Mouse (Mus musculus) midbrain, embryonic 11.5 days (tissue): ENCODE data around the gene Pqlc2. TPM values are rescaled to one million over a fixed set of nuclear protein-coding genes. Genes with fewer than 3 reads are reported as not detected.

Experiments
- ATAC-seq: fragments of 200-750 bp; cut with Nextera tagmentation; 2 replicates; pipeline ENCODE4 v1.8.0; 2017; ENCODE audit warnings: moderate TSS enrichment, moderate library complexity; ENCODE audit not compliant: low FRiP score
- DNase-seq: peaks from one replicate; pipeline ENCODE4 v3.0.0; 2015; ENCODE audit warnings: low spot score; ENCODE audit errors: missing footprints
- H3K27ac ChIP-seq: fragments of 300-500 bp; sonication (generic); 2 replicates; pipeline ENCODE4 v1.5.1; 2014; ENCODE audit warnings: low read depth, low read length
- H3K27me3 ChIP-seq: fragments of 300-500 bp; sonication (generic); 2 replicates; pipeline ENCODE4 v1.6.1; 2014; ENCODE audit warnings: mild to moderate bottlenecking, low read length, moderate library complexity, mixed read lengths; ENCODE audit not compliant: control insufficient read depth, insufficient read depth
- H3K36me3 ChIP-seq: fragments of 300-500 bp; sonication (generic); 2 replicates; pipeline ENCODE4 v1.6.1; 2014; ENCODE audit warnings: mild to moderate bottlenecking, low read length, moderate library complexity, mixed read lengths; ENCODE audit not compliant: control insufficient read depth, insufficient read depth
- H3K4me1 ChIP-seq: fragments of 300-500 bp; sonication (generic); 2 replicates; pipeline ENCODE4 v1.6.1; 2014; ENCODE audit warnings: low read length; ENCODE audit not compliant: control insufficient read depth, insufficient read depth
- H3K4me2 ChIP-seq: fragments of 300-500 bp; sonication (generic); 2 replicates; pipeline ENCODE4 v1.6.1; 2014; ENCODE audit warnings: mild to moderate bottlenecking, moderate library complexity
- H3K4me3 ChIP-seq: fragments of 300-500 bp; sonication (generic); 2 replicates; pipeline ENCODE4 v1.5.1; 2014; ENCODE audit warnings: low read depth, low read length
- H3K9ac ChIP-seq: fragments of 300-500 bp; sonication (generic); 2 replicates; pipeline ENCODE4 v1.6.1; 2014; ENCODE audit warnings: low read length
- H3K9me3 ChIP-seq: fragments of 300-500 bp; sonication (generic); 2 replicates; pipeline ENCODE4 v1.6.1; 2016; ENCODE audit warnings: low read length; ENCODE audit not compliant: control insufficient read depth
- WGBS: fragments of 180-500 bp; shearing (Covaris S2); extraction: QIAGEN DNeasy Blood & Tissue Kit; methylation state at CpG from one replicate; pipeline ENCODE4 v1.1.7; 2014; 5-methylcytosine and 5-hydroxymethylcytosine counted together
- polyA plus RNA-seq: library from polyadenylated mRNA; unstranded; fragments of >200 nt; fragmentation: Nextera tagmentation; extraction: Ambion mirVana; gene quantifications from 2 replicates; pipeline ENCODE4 v1.2.1, GENCODE M21; 2014

Gene Pqlc2
- polyA plus RNA-seq, result 12.7 and 12.9 TPM in 2 replicates

- under 1% methylated on average over 61 of the region's 63 CpGs for WGBS
- Histone ChIP-seq H3K36me3 (peaks cover 4% of the 10 kb centered on the region), H3K9me3 (no peaks in the 10 kb centered on the region), H3K27me3 (no peaks in the 10 kb centered on the region; the same call in 1 of the 2 replicates), H3K4me2 (peak within 1 kb of the TSS; percentile 86), H3K9ac (peak within 1 kb of the TSS; percentile 88), H3K4me1 (peaks cover 13% of the 10 kb centered on the region), H3K27ac (peak within 1 kb of the TSS; percentile 25; the same call in 1 of the 2 replicates), H3K4me3 (peak within 1 kb of the TSS; percentile 69)
- DNase-seq, result peak; percentile 100
- peak; percentile 92 for ATAC-seq
Observed at GRCm38 (mm10) chr4:139310171-139310898, at the start of gene Pqlc2, which contains the start of gene Akr7a5. Pqlc2 (minus strand) TSS chr4:139310708. Akr7a5 (plus strand) TSS chr4:139310744.

GRCm38 (mm10) chr4:139357211-139357610 is 46.7 kb upstream of the Pqlc2 start:
- no peak overlapping the region for H3K27ac ChIP-seq
- no peak overlapping the region for H3K9ac ChIP-seq
- H3K4me3 ChIP-seq, result no peak overlapping the region
- no peaks in the 10 kb centered on the region for H3K27me3 ChIP-seq
- DNase-seq (no peak), ATAC-seq (no peak)
- H3K4me2 ChIP-seq, result no peak overlapping the region
- WGBS, result 88% methylated on average over 3 of the region's 3 CpGs
- peaks cover 5% of the 10 kb centered on the region; the same call in 1 of the 2 replicates for H3K4me1 ChIP-seq
- no peaks in the 10 kb centered on the region for H3K9me3 ChIP-seq
- H3K36me3 ChIP-seq, result peaks cover 20% of the 10 kb centered on the region

- ATAC-seq (peak; percentile 22; the same call in 1 of the 2 replicates), DNase-seq (peak; percentile 89)
- peaks cover 16% of the 10 kb centered on the region for H3K36me3 ChIP-seq
- no peaks in the 10 kb centered on the region for H3K9me3 ChIP-seq
- peak overlapping the region; percentile 96; the same call in 1 of the 2 replicates for H3K27ac ChIP-seq
- peaks cover 17% of the 10 kb centered on the region for H3K4me1 ChIP-seq
- H3K4me3 ChIP-seq, result peak overlapping the region; percentile 82
- H3K4me2 ChIP-seq, result peak overlapping the region; percentile 99
- H3K27me3 ChIP-seq, result no peaks in the 10 kb centered on the region
- H3K9ac ChIP-seq, result peak overlapping the region; percentile 96
- WGBS, result 0% methylated on average over 7 of the region's 7 CpGs
Observed at GRCm38 (mm10) chr4:139352832-139353231, 42.3 kb upstream of the Pqlc2 start.

- peak; percentile 95 for ATAC-seq
- peak within 1 kb of the TSS; percentile 96 for H3K27ac ChIP-seq
- peaks cover 16% of the 10 kb centered on the region for H3K36me3 ChIP-seq
- peak; percentile 98 for DNase-seq
- peak within 1 kb of the TSS; percentile 99 for H3K4me2 ChIP-seq
- H3K9ac ChIP-seq, result peak within 1 kb of the TSS; percentile 96
- under 1% methylated on average over 64 of the region's 64 CpGs for WGBS
- no peaks in the 10 kb centered on the region for H3K9me3 ChIP-seq
- H3K4me3 ChIP-seq, result peak within 1 kb of the TSS; percentile 82
- no peaks in the 10 kb centered on the region for H3K27me3 ChIP-seq
- peaks cover 17% of the 10 kb centered on the region for H3K4me1 ChIP-seq
Observed at GRCm38 (mm10) chr4:139351931-139352711, 41.6 kb upstream of the Pqlc2 start, which contains the start of the genes Mrto4, Emc1 and Ubr4. Mrto4 (minus strand) TSS chr4:139352576. Emc1 (plus strand) TSS chr4:139352587. Ubr4 (plus strand) TSS chr4:139352609.

DNA sequence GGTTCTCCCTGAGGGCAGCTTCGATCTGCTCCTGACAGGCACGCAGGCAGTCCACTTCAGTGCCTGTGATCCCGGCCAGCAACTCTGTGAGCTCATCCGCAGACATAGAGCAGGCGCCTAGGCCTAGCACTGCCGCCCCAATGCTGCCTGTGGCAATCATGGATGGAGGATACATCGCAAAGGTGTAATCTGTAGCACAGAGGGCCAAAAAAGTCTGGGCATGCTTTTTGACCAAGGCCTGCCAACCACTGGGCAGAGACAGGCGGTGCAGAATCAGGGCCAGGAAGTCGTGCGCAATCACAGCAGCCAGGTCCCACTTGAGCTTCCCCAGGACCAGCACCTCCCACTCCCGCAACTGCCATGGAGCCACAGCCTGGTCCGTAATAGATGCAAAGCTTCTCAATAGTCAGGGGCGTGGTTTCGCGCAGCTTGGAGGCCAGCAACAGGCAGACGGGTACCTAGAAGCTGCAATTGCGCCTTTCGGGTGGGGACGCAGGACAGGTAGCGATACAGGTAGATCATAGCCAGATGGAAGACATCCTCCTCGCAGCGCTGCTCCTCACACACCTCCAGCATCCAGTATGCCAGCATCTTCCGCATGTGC is 35.0 kb upstream of the Pqlc2 start:
- no peaks in the 10 kb centered on the region for H3K27me3 ChIP-seq
- no peak overlapping the region for H3K9ac ChIP-seq
- no peak for DNase-seq
- H3K4me3 ChIP-seq, result no peak overlapping the region
- no peaks in the 10 kb centered on the region for H3K4me1 ChIP-seq
- no peak overlapping the region for H3K27ac ChIP-seq
- peaks cover 20% of the 10 kb centered on the region for H3K36me3 ChIP-seq
- H3K4me2 ChIP-seq, result no peak overlapping the region
- H3K9me3 ChIP-seq, result no peaks in the 10 kb centered on the region
- WGBS, result 67% methylated on average over 23 of the region's 23 CpGs
- ATAC-seq, result no peak

DNA sequence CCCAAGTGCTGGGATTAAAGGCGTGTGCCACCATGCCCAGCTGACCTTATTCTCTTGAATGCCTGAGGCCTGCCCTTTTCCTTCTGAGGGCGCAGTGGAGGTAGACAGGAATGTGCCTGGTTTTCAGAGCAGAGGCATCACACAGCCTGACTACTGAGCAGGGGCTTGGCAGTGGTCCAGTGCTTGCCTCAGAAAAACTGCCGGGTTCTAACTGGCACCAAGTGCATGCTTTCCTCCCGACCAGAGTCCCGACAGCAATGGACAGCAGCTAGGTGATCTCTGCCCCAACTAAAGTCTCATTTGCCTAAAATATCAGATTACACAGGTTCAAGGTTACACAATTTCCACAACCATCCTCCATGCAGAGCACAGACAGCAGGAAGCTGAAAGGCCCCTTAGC is 33.2 kb upstream of the Pqlc2 start:
- no peak for DNase-seq
- no peak for ATAC-seq

GRCm38 (mm10) chr4:139341556-139342233 is 31.2 kb upstream of the Pqlc2 start:
- Histone ChIP-seq H3K27ac (no peak overlapping the region), H3K9me3 (no peaks in the 10 kb centered on the region), H3K4me3 (no peak overlapping the region), H3K9ac (no peak overlapping the region), H3K27me3 (no peaks in the 10 kb centered on the region), H3K4me2 (no peak overlapping the region), H3K4me1 (no peaks in the 10 kb centered on the region), H3K36me3 (peaks cover 5% of the 10 kb centered on the region; the same call in 1 of the 2 replicates)
- 85% methylated on average over 7 of the region's 7 CpGs for WGBS
- DNase-seq (no peak), ATAC-seq (no peak)

More for the DNA sequence above, 33.2 kb upstream of the Pqlc2 start:
- H3K4me1 ChIP-seq, result no peaks in the 10 kb centered on the region
- no peaks in the 10 kb centered on the region for H3K9me3 ChIP-seq
- H3K4me2 ChIP-seq, result no peak overlapping the region
- no peak overlapping the region for H3K9ac ChIP-seq
- 80% methylated on average over 5 of the region's 5 CpGs for WGBS
- peaks cover 16% of the 10 kb centered on the region for H3K36me3 ChIP-seq
- H3K4me3 ChIP-seq, result no peak overlapping the region
- no peak overlapping the region for H3K27ac ChIP-seq
- no peaks in the 10 kb centered on the region for H3K27me3 ChIP-seq

GRCm38 (mm10) chr4:139340835-139341234 is 30.3 kb upstream of the Pqlc2 start:
- Histone ChIP-seq H3K36me3 (peaks cover 2% of the 10 kb centered on the region; the same call in 1 of the 2 replicates), H3K9me3 (no peaks in the 10 kb centered on the region), H3K27me3 (no peaks in the 10 kb centered on the region), H3K9ac (no peak overlapping the region), H3K4me2 (no peak overlapping the region), H3K27ac (no peak overlapping the region), H3K4me1 (no peaks in the 10 kb centered on the region), H3K4me3 (no peak overlapping the region)
- ATAC-seq (no peak), DNase-seq (no peak)
- WGBS, result 76% methylated on average over 4 of the region's 4 CpGs
